Comparison of ENCODE assay signal across 33 mouse cellular contexts in genomic region chr13:64083331-64083730, GRCm38 (mm10). TPM values are rescaled to one million over a fixed set of nuclear protein-coding genes. Genes with fewer than 3 reads are reported as not detected.
A peak's percentile ranks its signal among the peaks of the same experiment; 100 is the strongest.
DNase-seq lines count a peak whose midpoint lies in the region; ATAC-seq and TF ChIP-seq lines count a peak whose summit lies in the region.
"Had no signal": no experiment of that assay in that cellular context is flagged by ENCODE, and none has a peak within 500 bp of the region (broad histone marks: within the 10 kb centered on the region; RNA-seq: fewer than 3 reads in every experiment).

No protein-coding gene starts in this region.

- no peak overlapping the region for H3K9ac ChIP-seq in lung, embryonic 14.5 days
- H3K9ac ChIP-seq: embryonic facial prominence, embryonic 12.5 days; embryonic facial prominence, embryonic 15.5 days; forebrain, postnatal 0 days; hindbrain, embryonic 12.5 days; hindbrain, embryonic 15.5 days; intestine, embryonic 15.5 days had no signal

- no peak overlapping the region for H3K4me3 ChIP-seq in lung, embryonic 14.5 days (ENCODE audit: low read depth, low read length)
- H3K4me3 ChIP-seq: embryonic facial prominence, embryonic 12.5 days; embryonic facial prominence, embryonic 15.5 days; gastrocnemius, adult 2 months; hindbrain, embryonic 12.5 days; hindbrain, embryonic 15.5 days; intestine, embryonic 15.5 days had no signal

- H3K36me3 ChIP-seq in lung, embryonic 14.5 days (ENCODE audit: insufficient read depth): no peaks in the 10 kb centered on the region
- H3K36me3 ChIP-seq: embryonic facial prominence, embryonic 12.5 days; embryonic facial prominence, embryonic 15.5 days; hindbrain, embryonic 12.5 days; hindbrain, embryonic 15.5 days; intestine, embryonic 15.5 days had no signal

- H3K9me3 ChIP-seq in lung, embryonic 14.5 days (ENCODE audit: low read depth, low read length): no peaks in the 10 kb centered on the region
- H3K9me3 ChIP-seq: embryonic facial prominence, embryonic 12.5 days; embryonic facial prominence, embryonic 15.5 days; hindbrain, embryonic 12.5 days; hindbrain, embryonic 15.5 days; intestine, embryonic 15.5 days had no signal

- H3K4me1 ChIP-seq in lung, embryonic 14.5 days (ENCODE audit: insufficient read depth): peaks cover 6% of the 10 kb centered on the region; the same call in 1 of the 2 replicates

- WGBS in lung, embryonic 14.5 days: 78% methylated on average over 3 of the region's 3 CpGs

- no peak for ATAC-seq in lung, embryonic 14.5 days (ENCODE audit: insufficient read depth)
- ATAC-seq: CD4-positive, CD25-positive, alpha-beta regulatory T cell, adult 4 months; forebrain, embryonic 14.5 days; forebrain, postnatal 0 days; intestine, embryonic 15.5 days had no signal

- H3K27ac ChIP-seq in lung, embryonic 14.5 days (ENCODE audit: low read depth): 0 out of 2 replicates have a peak overlapping the region, but pooled peaks have one; percentile 95
- H3K27ac ChIP-seq: embryonic facial prominence, embryonic 12.5 days; embryonic facial prominence, embryonic 15.5 days; gastrocnemius, adult 2 months; hindbrain, embryonic 12.5 days; hindbrain, embryonic 15.5 days; intestine, embryonic 15.5 days had no signal

- H3K4me2 ChIP-seq in lung, embryonic 14.5 days: no peak overlapping the region
- H3K4me2 ChIP-seq: embryonic facial prominence, embryonic 12.5 days; embryonic facial prominence, embryonic 15.5 days; heart, embryonic 11.5 days; hindbrain, embryonic 12.5 days; hindbrain, embryonic 15.5 days; intestine, embryonic 15.5 days had no signal

- no peak for DNase-seq in lung, embryonic 14.5 days
- no peak for DNase-seq in lung, postnatal 4 days
- peak; percentile 64 for DNase-seq in adrenal gland, adult 8-10 months
- DNase-seq in adrenal gland, postnatal 10 days: peak; percentile 25
- peak; percentile 62 to 67 for DNase-seq in adrenal gland, postnatal 36 days
- DNase-seq in layer of hippocampus, postnatal 25 days (ENCODE audit: extremely low spot score in 1 of 2, low spot score in 1 of 2): no peak
- DNase-seq: cerebellum, adult 11 months; cerebellum, adult 2 months; cerebellum, adult 9-11 months; cerebellum, postnatal 25 days; forebrain, postnatal 0 days; gastrocnemius, adult 2 months; gastrocnemius, postnatal 14 days; heart, adult 11 months had no signal

- no peak for TF ChIP-seq CTCF in lung, embryonic 14.5 days (IDR thresholded peaks at IDR 0.05; ENCODE audit: low read depth)

- no peaks in the 10 kb centered on the region for H3K27me3 ChIP-seq in lung, embryonic 14.5 days (ENCODE audit: insufficient read depth, low read length)
- H3K27me3 ChIP-seq: embryonic facial prominence, embryonic 12.5 days; embryonic facial prominence, embryonic 15.5 days; hindbrain, embryonic 12.5 days; hindbrain, embryonic 15.5 days; intestine, embryonic 15.5 days had no signal

RNA-seq across cellular contexts. Expression of gene Hsd17b3, which starts 5.7 kb away (rescaled TPM):
- polyA plus RNA-seq in lung, embryonic 14.5 days (2014; fragmentation: Nextera tagmentation; extraction: Ambion mirVana): not detected in 2 replicates
- 1 to 10 TPM; 1.8 to 2.2 (median 1.8) TPM for total RNA-seq in adrenal gland, adult 8-10 months (2022)
- total RNA-seq in adrenal gland, postnatal 10 days (2021): not detected
- 1 to 10 TPM; 1.2 to 1.4 TPM for total RNA-seq in adrenal gland, postnatal 36 days (2021)
- total RNA-seq in layer of hippocampus, postnatal 25 days (2021): not detected
- total RNA-seq: common myeloid progenitor, adult 5-6 weeks; forebrain, postnatal 0 days; gastrocnemius, adult 2 months; gastrocnemius, postnatal 14 days; gastrocnemius, postnatal 4 days; heart, adult 8-10 months; heart, postnatal 25 days; hematopoietic stem cell, adult 5-6 weeks; MEL had no signal
- polyA plus RNA-seq: C2C12; CD4-positive, CD25-positive, alpha-beta regulatory T cell, adult 4 months; cerebellum, adult 2 months; embryonic facial prominence, embryonic 12.5 days; embryonic facial prominence, embryonic 15.5 days; forebrain, embryonic 11.5 days; forebrain, embryonic 14.5 days; frontal cortex, adult 2 months; heart, embryonic 11.5 days; heart, embryonic 14.5 days; heart, postnatal 0 days; hindbrain, embryonic 12.5 days; hindbrain, embryonic 15.5 days; intestine, embryonic 15.5 days had no signal

RNA-seq across cellular contexts. Expression of gene Slc35d2, which starts 45.8 kb away (rescaled TPM):
- 4.4 and 4.7 TPM in 2 replicates for polyA plus RNA-seq in lung, embryonic 14.5 days (2014; fragmentation: Nextera tagmentation; extraction: Ambion mirVana)
- total RNA-seq in adrenal gland, adult 8-10 months (2022): 10 to 100 TPM in 3 of 4 experiments, 1 to 10 TPM in 1; 6.9 to 10.6 (median 10.3) TPM
- total RNA-seq in adrenal gland, postnatal 10 days (2021): 1 to 10 TPM; 7.7 to 9.4 TPM
- total RNA-seq in adrenal gland, postnatal 36 days (2021): 1 to 10 TPM; 5.9 to 7.8 TPM
- 1 to 10 TPM in 1 of 2 experiments, under 1 TPM in 1; 0.69 to 1.0 TPM for total RNA-seq in layer of hippocampus, postnatal 25 days (2021)

Comparison
In these comparisons a context has a peak if more than half of its experiments do, and no peak if none do; other contexts are left out.
1. DNase-seq: peak in adrenal gland, adult 8-10 months (single experiment), adrenal gland, postnatal 10 days (single experiment) and adrenal gland, postnatal 36 days (2 of 2); none in lung, embryonic 14.5 days (single experiment), lung, postnatal 4 days (0 of 2) and layer of hippocampus, postnatal 25 days (0 of 2).